Mouse (Mus musculus): ENCODE measurements at regions not wholly inside any gene's neighbourhood (a gene's known extent, or its start where the extent isn't known, plus 50 kb on each side); places are given as distances from the start of the nearest gene placed in this dataset.

- TF ChIP-seq CTCF (IDR thresholded peaks at IDR 0.05; ENCODE audit: extremely low read depth, insufficient read depth, low read length) (no peak), POLR2A (IDR thresholded peaks at IDR 0.05; ENCODE audit: extremely low read depth, insufficient read depth, low read length) (no peak)
These were observed 68.8 kb upstream of the Nepro start for GRCm38 (mm10) chr16:44655306-44655705.
